Mouse (Mus musculus): ENCODE data around the gene Samd3.

The Samd3 gene

DNA sequence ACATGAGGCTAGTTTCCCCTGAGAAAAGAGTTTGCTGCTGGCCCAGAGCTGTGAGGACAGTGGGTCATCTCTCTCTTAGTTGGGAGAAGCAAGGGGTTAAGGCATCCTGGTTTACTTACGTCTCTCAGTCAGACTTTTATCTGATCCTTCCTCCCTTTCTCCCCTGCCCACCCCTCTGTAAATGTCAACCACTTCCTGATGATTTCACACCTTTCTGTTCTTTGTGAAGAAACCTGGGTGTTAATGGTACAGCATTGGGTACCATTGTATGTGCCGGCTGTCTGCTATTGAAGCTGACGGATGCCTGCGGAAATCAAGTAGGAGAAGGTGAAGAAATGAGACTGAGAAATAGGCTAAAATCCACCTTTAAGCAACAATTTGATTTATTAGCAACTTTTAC lies at the start of gene Samd3:
Gene Samd3 (plus strand): TSS at position 220 of the 400 bp plus-strand sequence.
- no peak for DNase-seq (ENCODE audit: low spot score)

GRCm38 (mm10) chr10:26185289-26185688 lies 44.2 kb upstream of the Samd3 start:
- DNase-seq (ENCODE audit: low spot score), result no peak

GRCm38 (mm10) chr10:26190811-26191210 lies 38.7 kb upstream of the Samd3 start:
- DNase-seq (ENCODE audit: low spot score), result no peak

DNA sequence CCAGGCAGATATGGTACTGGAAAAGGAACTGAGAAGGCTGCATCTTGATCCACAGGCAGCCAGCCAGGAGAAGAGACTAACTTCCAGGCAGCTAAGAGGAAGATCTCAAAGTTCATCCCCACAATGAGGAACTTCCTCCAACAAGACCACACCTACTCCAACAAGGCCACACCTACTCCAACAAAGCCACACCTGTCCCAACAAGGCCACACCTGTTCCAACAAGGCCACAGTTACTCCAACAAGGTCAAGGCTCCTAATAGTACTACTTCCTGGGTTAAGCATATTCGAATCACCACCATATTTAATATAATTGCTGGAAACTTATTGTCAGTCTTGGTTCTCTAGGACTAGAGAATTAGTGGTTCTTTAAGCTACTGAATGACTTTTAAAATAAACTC lies 34.6 kb upstream of the Samd3 start:
- no peak for DNase-seq (ENCODE audit: low spot score)

DNA sequence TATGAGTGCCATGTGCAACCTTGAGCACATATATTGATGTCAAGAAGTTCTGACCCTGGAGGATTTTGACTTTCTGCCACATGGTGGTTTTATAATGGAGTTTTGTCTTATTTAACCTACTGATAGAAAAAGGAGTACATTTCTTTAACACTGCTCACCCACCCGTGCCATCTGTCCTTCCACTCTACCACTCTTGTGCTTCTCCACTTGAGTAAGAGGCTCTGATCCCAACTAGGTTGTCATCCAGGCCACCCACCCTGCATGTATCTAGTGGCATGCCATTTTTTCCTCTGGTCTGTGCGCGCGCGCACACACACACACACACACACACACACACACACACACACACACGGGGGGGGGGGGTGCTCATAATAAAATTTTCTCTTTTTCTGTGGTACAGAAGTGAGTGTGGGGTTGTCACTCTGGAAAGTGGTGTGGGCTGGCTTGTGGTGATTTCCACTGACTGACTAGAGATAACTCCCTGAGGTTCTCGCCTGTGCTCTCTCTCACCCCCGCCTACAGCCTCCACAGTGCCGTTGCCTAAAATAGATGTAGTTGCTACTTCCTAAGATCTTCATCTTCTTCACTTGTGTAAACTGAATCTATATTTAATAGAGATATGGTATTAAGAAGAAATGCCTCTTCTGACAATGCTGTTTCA lies 26.7 kb upstream of the Samd3 start:
- DNase-seq (ENCODE audit: low spot score), result no peak

DNA sequence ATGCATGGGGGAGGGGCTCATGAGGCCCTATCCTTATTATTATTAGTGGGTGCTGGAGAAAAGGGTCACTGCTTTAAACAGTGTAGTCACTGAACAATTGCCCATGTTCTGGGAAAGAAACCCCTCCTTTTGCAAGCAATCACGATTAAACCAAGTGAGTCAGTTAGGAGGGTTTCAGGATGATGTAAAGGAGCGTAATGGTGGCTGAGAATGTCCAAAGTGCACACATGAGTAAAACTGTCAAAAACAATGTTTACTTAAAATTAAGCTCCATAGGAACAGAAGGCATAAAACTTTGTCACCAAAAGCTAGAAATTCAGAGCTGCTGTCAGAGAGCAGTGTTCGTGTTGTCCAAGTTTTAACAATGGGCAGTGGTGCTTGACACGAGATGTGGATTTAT lies 8.8 kb upstream of the Samd3 start:
- DNase-seq (ENCODE audit: low spot score), result no peak

DNA sequence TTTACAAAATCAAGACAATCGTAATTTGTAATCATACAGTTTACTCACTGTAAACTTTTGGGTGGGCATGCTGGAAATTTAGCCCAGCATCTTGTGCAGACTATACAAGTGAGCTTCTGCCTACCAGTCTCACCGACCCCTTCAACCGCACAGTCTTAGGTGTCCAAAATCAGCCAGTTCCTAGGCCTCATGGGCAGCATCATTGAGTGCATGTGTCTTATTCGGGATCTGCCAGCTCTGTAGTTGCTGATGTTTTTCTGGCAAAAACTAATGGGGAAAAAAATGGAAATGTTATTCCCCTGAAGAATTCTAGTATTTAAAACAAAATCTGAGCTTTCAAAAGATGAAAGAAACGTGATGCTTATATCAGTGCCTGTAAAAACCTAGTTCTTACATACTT lies 3.3 kb upstream of the Samd3 start:
- DNase-seq (ENCODE audit: low spot score), result no peak

GRCm38 (mm10) chr10:26226734-26227133 lies 2.8 kb upstream of the Samd3 start:
- no peak for DNase-seq (ENCODE audit: low spot score)

DNA sequence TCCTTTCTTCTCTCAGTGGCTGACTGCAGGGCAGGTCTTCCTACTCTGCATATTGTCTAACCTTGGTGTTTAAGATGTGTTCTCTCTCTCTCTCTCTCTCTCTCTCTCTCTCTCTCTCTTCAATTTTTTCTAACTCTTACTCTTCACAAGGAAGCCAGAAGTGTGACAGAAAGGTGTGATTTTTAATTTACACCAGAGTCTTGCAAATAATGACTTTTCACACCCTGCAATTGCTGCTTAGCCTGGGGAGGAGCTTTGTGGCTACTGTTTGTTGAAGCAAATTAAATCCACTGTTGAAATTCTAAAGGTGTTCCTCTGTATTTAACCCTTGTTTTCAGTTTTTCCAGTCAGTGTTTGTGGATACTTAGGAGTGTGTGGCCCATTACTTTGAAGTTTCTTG lies 1.3 kb upstream of the Samd3 start:
- DNase-seq (ENCODE audit: low spot score), result no peak

DNA sequence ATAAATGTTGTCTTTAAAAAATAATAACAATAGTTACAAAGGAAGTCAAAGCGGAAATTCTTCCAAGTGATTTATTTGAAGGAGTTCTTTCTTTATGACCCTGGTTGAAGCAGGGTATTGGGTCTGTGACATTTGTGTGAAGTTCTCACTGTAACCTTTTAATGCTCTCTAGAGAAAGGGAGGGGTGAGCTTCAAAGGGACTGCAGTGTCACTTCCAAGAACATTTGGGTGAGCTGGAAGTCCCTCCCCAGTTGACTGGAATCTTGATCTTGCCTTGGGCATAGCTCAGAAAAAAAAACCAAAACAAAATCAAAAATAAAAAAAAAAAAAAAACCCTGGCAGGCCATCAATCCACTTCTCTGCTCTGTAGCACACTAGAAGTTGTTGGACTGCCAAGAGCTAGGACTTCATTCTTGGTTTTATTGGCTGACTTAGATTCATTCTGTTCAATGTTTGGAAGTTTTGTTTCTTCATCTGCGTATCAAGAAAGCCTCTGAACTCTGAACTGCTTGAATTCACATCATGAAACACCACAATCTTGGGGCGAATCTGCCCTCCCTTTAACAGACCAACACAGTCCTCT lies 2.7 kb downstream of the Samd3 start:
- DNase-seq (ENCODE audit: low spot score), result no peak

GRCm38 (mm10) chr10:26238559-26238958 lies 9.1 kb downstream of the Samd3 start:
- DNase-seq (ENCODE audit: low spot score), result no peak

DNA sequence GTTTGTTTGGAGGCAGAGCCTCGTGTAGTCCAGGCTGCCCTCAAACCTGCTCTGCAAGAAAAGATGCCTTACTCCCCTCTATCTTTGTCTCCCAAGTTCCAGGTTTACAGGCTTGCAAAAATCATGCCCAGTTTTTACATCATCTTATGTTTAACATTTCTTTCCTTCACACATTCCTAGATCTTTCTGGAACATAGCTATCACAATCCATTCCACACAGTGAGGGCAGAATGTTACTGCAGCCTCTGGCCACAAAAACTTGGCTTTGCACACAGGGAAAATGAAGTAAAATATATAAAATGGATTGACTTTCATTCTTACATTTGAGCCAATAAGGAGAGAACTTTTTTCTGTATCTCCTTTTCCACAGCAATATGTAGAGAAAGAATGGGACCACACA lies 9.6 kb downstream of the Samd3 start:
- DNase-seq (ENCODE audit: low spot score), result no peak

DNA sequence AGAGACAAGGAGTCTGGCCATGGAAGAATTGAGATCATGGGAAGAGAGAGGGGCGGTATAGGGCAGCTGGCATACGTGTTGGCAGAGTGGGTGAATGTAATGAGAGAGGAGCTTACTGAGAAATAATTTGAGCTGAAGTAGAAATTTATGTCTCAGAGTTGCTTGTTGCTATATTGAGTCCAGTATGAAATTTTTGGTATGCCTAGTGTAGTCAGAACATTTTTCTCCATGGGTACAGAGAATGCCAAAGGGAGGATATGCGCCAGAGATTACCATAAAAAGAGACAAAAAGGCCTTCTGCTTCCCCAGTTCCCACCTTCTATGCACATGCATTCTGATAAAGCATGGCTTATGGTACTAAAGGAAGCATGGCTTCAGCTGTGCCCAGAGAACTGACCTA lies 13.7 kb downstream of the Samd3 start:
- DNase-seq (ENCODE audit: low spot score), result no peak

DNA sequence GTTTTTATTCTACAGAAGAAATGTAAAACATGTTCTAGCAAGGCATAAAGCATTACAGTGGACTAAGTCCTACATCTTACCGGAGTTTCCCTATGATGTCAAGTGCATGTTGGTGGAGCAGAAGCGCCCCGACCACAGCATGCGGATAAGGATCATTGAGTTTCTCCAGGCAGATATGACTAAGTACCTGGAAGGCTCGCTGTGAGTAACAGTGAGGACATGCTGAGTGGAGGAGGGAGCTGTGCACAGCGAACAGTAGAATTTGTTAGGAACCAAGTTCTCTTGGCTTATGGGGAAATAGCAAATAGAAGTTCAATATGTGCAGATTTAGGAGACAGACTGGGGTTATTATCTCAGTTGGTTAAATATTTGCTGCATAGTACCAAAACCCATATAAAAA lies 15.0 kb downstream of the Samd3 start:
- DNase-seq (ENCODE audit: low spot score), result no peak

DNA sequence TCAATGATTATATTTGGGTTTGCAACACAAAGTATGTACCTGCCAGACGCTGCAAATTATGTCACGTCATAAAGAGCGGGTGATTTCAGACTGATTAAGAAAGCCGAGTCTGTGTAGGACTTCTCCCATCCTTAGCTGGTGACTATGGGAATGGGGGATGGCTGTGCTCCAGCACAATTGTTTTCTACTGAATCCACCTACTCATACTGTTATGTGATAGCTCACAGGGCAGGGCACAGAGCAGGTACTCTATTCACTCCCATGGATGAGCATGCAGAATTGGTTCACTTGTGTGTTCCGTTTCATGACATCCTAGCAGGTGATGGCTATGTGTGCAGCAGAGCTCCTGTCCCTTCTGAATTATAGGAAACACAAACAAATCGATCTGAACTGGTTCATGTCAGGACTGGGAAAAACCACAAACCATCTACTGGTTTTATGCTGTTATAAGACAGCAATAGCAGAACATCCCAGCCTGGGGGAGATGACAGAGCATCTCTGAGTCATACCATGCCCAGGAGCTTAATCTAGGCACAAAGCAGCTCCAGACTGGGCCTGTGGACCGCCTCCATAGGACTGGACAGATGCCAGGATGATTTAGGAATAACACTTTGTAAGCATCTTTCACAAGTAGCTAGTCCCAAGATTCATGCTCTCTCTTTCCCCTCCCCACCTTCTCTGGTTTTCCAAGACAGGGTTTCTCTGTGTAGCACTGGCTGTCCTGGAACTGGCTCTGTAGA lies 20.1 kb downstream of the Samd3 start:
- DNase-seq (ENCODE audit: low spot score), result peak; percentile 23

DNA sequence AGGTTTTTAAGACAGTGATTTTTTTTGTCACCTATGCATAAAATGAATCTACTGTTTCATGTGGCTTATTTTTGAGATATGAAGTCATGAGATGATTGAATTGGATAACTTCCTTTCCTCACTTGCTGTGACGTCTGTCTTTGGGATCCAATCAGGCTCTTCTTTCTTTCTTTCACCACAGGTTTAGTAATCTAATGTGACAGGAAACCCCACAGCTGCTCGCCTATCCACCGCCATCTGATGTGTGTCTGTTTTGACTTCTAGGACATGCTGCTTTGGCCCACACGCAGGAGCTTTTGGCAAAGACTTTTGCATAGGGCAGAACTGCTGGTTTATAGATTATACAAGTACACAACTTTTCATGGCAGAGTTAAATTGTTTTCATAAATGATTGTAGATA lies 30.4 kb downstream of the Samd3 start:
- no peak for DNase-seq (ENCODE audit: low spot score)

GRCm38 (mm10) chr10:26263744-26264459 lies 34.4 kb downstream of the Samd3 start:
- DNase-seq (ENCODE audit: low spot score), result no peak

DNA sequence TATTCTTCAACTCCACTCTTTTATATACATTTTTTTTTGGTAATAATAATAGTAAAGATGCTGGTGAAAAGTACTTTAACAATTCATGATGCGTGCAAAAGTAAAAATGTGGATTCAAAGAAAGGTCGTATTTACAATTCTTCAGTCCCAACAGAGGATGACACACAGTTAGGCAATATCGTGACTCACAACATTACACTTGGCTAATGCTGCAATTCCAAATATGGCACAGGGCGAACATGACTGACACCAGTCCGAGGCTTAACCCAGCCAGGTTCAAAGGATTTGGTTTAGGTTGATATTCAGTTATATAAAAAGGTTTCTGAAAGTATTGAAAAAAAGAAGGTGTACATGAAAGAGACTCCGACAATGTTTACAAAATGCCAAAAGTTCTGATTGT lies 45.9 kb downstream of the Samd3 start:
- DNase-seq (ENCODE audit: low spot score), result no peak

GRCm38 (mm10) chr10:26280009-26280408 lies 50.5 kb downstream of the Samd3 start:
- no peak for DNase-seq (ENCODE audit: low spot score)

DNA sequence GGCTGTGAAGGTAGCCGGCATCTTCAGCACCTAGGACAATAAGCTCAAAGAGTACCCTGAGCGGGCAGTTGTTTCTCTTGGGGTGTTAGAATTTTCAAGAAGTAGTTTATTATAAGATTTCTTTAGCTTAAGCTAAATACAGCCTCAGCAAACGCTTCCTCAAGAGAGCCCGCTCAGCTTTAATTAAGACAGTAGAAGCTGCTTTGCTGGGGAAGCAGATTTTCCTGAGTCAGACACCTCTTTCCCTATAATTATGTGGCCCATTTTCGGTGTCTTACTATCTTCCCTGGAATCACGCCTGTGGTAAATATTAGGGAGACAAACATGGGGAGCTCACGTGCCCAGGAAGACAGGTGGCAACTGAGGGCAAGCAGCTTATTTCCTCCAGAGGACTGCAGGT lies 57.6 kb downstream of the Samd3 start:
- DNase-seq (ENCODE audit: low spot score), result no peak

DNA sequence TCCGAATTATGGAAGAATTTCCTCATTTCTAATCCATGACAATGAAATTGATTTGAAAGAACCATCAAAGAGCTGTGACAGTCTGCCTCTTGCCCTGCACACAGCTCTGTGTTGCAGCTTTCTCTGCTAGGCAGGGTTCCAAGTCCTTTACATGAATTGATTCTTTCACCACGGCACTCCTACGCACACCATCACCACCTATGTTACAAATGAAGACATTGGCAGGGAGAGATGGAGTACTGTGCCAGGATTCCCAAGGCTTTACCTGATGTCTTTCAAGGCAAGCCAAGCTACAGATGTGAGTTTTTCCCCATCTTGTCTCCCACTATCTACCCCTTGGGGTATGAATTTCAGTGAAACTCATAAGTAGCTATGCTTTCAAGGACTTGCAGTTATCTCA lies 67.7 kb downstream of the Samd3 start:
- DNase-seq (ENCODE audit: low spot score), result no peak

DNA sequence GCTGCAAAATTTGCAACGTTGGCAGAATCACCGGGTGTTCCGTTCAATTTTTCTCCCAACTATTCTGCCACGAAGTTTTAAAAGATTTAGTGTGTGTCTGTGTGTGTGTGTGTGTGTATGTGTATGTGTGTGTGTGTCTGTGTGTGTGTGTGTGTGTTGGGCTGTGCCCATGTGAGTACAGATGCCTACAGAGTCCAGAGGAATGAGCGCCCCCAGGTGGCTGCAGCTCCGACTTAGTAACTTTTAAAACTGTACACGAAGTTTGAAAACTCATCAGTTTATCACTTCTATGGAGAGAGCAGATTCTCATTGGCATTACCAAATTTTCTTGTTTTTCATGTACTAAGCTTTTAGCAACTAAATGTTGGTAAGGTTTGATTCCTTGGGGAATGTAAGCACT lies 68.1 kb downstream of the Samd3 start:
- no peak for DNase-seq (ENCODE audit: low spot score)

DNA sequence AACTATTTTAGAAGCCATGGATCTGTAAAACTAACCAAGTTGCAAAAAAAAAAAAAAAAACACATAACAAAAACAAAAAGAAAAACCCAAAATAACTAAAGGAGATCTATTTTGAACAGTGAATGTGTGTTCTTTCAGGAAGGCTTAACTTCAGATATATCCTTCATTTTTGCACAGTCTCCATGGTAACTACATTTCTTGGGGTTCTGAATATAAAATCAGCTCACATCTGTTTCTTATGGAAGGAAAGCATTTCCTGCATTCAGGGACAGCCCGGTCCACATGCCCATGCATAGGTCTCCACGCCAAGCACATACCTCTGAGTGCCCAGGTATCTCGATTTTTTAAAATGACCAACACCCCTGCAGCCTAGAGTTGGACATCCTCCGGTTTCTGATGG lies 72.8 kb downstream of the Samd3 start:
- DNase-seq (ENCODE audit: low spot score), result no peak
